Mouse (Mus musculus): ENCODE measurements at regions not wholly inside any gene's neighbourhood (a gene's known extent, or its start where the extent isn't known, plus 50 kb on each side); places are given as distances from the start of the nearest gene placed in this dataset.

- TF ChIP-seq CTCF (conservative IDR thresholded peaks at IDR 0.05; ENCODE audit: low read length) = no peak
- TF ChIP-seq POU5F1 (IDR thresholded peaks at IDR 0.05; ENCODE audit: borderline replicate concordance, low read length) = no peak
- no peak for TF ChIP-seq NANOG (IDR thresholded peaks at IDR 0.05; ENCODE audit: borderline replicate concordance, low read length)
Observed at GRCm38 (mm10) chr4:70026848-70027247, 383.4 kb downstream of the Cdk5rap2 start.

Data from E14TG2a.4 (cell line).